Mouse (Mus musculus): ENCODE results near the gene Smo. TPM values are rescaled to one million over a fixed set of nuclear protein-coding genes. Genes with fewer than 3 reads are reported as not detected.

The Smo gene
- polyA plus RNA-seq (2012; rRNA removed): 33.6 and 34.4 TPM in 2 replicates

GRCm38 (mm10) chr6:29735336-29735688 lies at the start of gene Smo:
TSS of gene Smo (plus strand) at chr6:29735503.

DNA sequence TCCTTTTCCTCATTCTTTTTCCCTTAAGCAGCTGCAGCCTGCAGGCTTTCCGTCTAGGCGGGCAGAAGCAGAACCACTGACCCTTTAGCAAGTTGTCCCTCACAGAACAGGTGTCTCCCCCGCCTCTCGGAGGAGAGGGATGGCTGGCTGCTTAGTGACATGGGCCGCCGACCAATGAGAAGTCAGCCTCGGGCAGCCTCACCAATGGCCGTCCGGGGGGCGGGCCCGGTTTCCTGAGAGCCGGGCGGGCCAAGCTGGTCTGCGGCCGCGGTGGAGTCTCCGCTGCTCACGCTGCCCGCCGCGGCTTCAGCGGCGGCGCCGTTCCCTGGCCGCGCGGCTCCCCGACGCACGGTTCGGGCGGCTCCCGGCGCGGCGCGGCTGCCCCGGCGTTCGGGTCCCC lies 41.4 kb upstream of the Smo start, which contains the start of gene Tspan33:
TSS of gene Tspan33 (plus strand) at position 270 of the 400 bp plus-strand sequence.

DNA sequence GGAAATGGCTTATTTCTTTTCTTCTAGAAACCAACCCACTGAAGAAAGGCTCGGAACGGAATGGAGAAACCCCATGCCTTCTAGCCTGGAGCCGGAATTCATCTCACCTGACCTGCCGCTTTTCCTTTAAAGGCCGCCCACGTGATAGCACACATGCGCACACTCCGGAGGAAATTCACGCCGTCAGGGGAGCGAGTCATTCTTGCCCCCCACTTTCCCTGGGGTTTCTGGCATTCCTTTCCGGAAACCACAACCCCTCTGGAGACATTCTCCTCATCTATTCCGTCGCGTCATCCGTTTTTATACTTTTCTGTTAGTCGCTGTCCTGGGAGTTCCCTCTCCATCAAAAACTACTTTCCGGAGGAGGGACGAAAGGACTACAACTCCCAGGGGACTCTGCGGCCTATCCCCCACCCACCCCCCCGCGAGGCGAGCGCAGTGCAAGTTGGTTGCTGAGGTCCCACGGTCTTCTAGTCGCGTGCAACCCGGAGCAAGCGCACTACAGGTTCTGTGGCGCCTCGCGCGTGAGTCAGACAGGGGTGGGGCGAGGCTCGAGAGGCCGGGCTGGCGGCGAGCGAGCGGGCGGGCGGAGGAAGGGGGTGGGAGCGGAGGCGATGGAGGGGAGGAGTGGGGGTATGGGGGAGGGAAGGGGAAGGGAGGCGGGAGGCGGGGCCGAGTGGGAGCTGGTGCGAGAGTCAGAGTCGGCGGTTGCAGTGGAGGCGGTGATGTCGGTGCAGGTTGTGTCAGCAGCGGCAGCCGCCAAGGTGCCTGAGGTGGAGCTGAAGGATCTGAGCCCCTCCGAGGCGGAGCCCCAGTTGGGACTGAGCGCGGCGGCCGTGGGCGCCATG lies 32.7 kb downstream of the Smo start, which contains the start of gene Ahcyl2:
TSS of gene Ahcyl2 (plus strand) at position 199 of the 848 bp plus-strand sequence.

Other genes starting within 250 kb of the Smo start
- 14.1 and 15.6 TPM in 2 replicates for gene Kcp, start 227.6 kb upstream of the Smo start, polyA plus RNA-seq (2012; rRNA removed)
- gene Irf5, start 208.9 kb upstream of the Smo start, polyA plus RNA-seq (2012; rRNA removed): 16.5 and 16.6 TPM in 2 replicates
- gene Tnpo3, start 125.6 kb upstream of the Smo start, polyA plus RNA-seq (2012; rRNA removed): 36.1 and 60.5 TPM in 2 replicates
- 33.6 and 36.2 TPM in 2 replicates for gene Tspan33, start 41.3 kb upstream of the Smo start, polyA plus RNA-seq (2012; rRNA removed)
- gene Ahcyl2, start 32.5 kb downstream of the Smo start, polyA plus RNA-seq (2012; rRNA removed): 231 and 289 TPM in 2 replicates
- 1.1 TPM in 2 replicates for gene Strip2, start 181.5 kb downstream of the Smo start, polyA plus RNA-seq (2012; rRNA removed)